Mouse (Mus musculus) 416B (cell line): ENCODE results near the gene Ano6.

Source experiments
- DNase-seq: peaks from one replicate; pipeline ENCODE4 v3.0.0; 2011; ENCODE audit warnings: low read depth

The Ano6 gene

DNA sequence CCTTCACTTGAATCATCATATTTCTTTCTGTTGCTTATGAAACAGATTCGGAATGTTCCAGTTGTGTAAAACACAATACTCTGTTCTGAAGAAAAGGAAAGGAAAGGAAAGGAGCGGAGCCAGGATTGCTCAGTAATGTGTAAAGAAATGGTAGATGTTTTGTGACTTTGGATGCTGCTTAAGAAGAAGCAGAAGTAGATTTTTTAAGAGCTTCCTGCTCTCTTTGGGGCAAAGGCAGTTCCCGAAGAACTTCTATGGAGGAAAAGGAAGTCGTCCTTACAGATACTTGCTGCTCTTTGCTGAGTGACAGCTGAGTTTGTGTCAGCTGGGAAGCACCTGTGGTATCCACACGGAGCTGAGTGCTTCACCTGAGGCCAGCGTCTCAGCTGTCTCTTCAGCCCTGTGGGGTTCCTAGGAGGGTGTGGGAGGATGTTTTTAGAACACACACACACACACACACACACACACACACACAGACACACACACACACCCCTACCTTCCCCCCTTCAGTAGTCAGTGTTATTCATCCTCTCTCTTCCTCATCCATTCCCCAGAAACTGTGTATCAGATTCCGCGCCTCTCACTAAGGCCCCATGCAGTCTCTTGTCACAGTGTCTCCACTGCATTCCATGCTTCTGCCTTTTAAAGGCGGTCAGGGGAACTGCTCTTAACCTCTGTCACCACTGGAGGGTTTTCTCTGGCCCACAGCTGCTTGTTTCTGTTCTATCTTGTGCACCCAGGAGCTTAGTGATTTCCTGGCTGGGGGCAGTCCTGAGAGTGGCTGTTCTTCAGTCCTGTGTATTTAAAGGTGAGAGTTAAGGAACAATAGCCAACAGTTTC is 6.7 kb downstream of the Ano6 start:
- DNase-seq: peak; percentile 37

DNA sequence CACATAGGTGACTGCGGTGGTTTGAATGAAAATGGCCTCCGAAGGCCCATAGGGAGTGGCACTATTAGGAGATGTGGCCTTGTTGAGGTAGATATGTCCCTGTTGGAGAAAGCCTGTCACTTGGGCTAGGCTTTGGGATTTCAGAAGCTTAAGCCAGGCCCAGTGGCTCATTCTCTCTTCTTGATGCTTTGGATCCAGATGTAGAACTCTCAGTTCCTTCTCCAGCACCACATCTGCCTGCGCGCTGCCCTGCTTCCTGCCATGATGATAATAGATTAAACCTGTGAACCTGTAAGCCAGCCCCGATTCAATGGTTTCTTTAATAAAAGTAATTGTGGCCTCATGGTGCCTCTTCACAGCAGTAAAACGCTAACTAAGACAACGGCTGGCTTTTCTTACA is 7.6 kb downstream of the Ano6 start:
- DNase-seq: no peak

DNA sequence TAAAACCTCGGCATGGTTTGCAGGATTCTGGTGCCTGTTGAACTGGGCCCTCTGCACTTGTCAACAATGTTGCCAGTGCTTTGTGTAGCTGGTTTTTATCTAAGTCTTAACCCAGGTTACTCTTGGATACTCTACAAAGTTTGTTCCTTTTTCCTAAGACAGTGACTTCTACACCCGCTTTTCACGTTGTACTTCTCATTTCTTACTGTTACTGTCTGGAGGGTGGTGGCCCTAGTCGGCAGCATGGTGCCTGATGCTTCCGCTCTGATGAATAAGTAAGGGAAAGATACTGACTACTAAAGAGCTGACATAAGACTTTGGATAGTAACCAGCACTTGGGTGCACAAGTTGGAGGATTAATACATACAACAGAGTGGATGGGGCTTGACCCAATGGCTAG is 9.0 kb downstream of the Ano6 start:
- DNase-seq: no peak

DNA sequence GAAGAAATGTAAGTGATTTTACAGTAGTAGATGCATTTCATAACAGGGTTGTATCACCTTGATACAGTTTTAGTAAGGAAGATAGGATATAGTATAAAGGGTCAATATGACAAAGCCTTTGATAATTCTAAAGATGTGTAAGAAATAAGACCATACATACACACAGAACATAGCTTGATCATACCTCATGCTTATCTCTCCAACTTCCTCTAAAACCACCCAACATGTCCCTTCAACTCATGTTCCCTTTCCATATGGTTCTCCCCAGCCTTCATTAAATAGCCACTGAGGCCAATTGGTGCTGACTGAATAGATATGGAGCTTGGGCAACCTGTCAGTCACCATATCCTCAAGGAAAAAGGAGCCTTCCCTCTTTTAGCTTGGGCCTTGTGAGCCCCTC is 9.4 kb downstream of the Ano6 start:
- DNase-seq: no peak

- DNase-seq: no peak
Measured at GRCm38 (mm10) chr15:95801261-95801979, 10.8 kb downstream of the Ano6 start.

DNA sequence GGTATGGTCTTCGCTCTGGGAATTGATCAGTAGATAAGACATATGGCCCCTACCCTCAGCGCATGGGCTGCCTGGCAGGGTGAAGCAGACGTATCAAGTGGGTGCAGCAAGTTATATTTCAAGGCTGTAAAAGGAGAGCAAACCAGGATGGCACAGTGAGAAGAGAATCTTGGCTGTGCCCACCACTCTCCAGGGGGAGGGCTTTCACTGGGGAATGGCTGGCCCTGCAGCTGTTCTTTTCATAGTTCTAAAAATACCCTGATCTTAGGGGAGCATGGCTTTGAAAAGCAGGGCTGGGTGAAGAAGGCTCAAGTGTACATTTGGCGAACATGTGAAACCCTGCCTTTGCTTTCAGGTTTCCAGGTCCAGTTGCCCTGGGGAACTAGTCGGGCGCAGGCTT is 11.5 kb downstream of the Ano6 start:
- DNase-seq: no peak

- peak; percentile 78 for DNase-seq
Measured at GRCm38 (mm10) chr15:95802762-95803161, 12.1 kb downstream of the Ano6 start.

DNA sequence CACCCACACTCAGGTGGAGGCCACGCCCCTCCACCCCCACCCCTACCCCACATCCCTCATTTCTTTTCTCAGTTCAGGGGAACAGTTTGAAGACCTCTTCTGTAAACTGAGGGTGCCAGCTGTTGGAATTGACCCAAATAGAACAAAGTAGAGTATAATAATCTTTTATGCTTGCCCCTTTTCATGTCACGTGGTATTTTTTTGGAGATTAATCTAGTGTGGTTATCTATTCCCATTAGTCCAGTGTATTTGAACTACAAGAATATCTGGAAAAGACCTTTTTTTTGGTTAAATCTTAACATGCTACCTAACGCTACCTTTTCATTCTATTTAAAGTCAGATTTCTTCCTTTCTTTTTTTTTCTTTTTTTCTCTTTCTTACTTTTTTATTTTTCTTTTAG is 12.8 kb downstream of the Ano6 start:
- no peak for DNase-seq

DNA sequence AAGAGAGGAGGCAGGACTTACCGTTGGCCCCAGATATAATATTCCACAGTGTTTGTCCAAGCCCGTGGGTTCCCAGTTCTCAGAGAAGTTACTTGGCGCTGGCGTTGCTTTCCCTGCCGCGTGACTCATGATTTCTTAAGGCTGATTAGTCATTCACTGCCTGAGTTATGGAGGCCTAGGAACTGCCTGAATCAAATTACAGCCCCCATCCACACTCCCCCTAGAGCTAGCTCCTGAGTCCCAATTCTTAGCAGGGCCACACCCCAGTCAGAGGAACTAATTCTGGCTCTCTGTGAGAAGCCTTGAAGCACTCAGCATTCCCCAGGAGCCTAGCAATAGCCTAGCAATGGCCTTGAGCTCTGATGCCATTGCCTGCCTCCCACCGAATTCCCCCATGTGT is 13.6 kb downstream of the Ano6 start:
- DNase-seq: peak; percentile 91

DNA sequence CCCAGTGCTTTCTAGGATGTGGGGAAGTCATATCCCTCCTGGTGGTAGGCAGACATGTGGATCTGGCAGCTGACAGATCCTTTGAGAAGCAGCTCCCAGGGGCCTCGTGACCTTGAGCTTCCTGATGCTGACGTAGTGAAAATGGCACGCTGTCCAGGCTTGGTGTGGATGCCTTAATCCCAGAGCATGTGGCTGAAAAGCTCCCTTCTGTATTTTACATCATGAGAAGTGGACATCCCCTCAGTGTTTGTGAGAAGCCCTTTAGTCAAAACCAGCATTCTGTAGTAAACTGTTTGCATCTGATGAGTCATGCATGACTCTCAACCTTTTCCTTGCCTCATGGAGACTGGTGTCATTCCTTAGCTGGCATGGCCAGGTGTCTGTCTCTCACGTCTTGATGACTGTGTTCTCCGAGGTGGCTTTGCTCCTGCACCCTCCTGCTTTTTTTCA is 14.4 kb downstream of the Ano6 start:
- DNase-seq: peak; percentile 73

GRCm38 (mm10) chr15:95807908-95808307 is 17.3 kb downstream of the Ano6 start:
- peak; percentile 37 for DNase-seq

DNA sequence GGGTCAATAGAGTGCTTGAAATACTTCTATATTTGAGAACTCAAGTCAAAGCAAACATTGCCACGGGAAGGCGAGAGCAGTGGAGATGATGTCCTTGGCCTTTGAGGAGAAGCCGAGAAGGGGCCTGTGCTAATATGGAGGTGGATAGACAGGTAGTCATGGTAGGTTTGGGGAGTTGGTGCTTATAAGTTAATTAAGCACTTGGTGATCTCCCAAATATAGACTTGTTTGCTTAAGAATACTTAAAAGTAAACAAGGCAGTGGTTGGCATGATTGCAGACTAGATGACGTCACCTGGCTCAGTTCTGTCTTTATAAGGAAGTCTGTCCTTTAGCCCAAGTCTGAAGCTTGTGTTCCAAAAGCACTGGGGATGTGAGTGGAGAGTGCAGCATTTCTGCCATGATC is 19.7 kb downstream of the Ano6 start:
- no peak for DNase-seq

- DNase-seq: no peak
Measured at GRCm38 (mm10) chr15:95812821-95813571, 22.4 kb downstream of the Ano6 start.

GRCm38 (mm10) chr15:95817501-95817900 is 26.9 kb downstream of the Ano6 start:
- DNase-seq: no peak

GRCm38 (mm10) chr15:95819249-95820035 is 28.8 kb downstream of the Ano6 start:
- DNase-seq: no peak

DNA sequence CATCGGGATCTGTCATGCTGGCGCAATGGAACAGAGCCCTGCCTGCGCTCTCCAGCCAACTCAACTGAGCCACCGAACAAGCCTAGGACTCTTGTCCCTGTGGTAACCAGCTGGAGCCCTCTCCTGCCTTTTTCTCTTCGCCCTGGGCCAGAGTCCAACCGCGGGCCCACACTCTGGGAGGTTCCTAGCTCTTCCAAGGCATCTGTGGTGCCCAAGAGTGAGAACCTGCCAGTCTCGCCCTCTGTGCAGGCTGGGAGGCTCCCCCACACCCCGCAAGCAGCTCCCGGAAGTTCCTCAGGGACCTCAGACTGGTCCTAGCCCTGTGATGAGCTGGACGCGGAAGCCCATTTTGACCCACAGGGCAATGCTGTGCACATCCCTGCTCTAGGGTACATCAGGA is 29.5 kb downstream of the Ano6 start:
- DNase-seq: no peak

DNA sequence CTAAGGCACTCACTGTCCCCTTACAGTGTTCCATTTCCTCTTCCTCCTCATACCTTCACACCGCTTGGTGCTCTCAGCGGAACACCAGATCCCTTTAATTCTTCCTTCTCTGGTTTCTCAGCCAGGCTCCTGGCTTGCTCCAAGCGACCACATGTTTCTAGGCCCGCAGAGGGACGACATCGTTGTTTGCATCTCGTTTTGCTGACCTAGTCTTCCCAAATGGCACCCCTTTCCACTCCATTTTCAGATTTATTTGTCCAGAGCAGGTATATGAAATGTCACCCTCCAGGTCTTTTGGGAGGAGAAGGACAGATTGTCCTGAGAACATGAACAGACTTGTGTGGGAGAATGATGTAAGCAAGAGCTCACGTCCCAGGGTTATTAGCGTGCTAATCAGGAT is 30.0 kb downstream of the Ano6 start:
- no peak for DNase-seq

DNA sequence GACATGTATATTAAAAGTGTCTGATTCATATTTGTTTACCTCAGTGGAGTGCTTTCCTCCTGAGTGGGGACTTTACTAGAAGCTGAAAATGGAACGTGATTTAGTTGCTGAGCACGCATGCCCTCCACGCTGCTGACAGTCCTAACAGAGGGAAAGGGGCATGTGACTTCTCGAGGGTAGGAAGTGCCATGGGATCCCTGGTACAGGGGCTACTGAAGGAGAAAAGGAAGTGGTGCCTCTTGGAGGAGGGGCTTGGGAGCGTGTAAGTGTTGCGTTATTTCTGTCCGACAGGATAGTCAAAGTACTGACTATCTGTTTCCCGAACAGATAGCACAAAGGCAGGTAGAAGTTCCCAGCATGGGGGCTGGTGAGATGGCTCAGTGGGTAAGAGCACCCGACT is 31.5 kb downstream of the Ano6 start:
- no peak for DNase-seq

DNA sequence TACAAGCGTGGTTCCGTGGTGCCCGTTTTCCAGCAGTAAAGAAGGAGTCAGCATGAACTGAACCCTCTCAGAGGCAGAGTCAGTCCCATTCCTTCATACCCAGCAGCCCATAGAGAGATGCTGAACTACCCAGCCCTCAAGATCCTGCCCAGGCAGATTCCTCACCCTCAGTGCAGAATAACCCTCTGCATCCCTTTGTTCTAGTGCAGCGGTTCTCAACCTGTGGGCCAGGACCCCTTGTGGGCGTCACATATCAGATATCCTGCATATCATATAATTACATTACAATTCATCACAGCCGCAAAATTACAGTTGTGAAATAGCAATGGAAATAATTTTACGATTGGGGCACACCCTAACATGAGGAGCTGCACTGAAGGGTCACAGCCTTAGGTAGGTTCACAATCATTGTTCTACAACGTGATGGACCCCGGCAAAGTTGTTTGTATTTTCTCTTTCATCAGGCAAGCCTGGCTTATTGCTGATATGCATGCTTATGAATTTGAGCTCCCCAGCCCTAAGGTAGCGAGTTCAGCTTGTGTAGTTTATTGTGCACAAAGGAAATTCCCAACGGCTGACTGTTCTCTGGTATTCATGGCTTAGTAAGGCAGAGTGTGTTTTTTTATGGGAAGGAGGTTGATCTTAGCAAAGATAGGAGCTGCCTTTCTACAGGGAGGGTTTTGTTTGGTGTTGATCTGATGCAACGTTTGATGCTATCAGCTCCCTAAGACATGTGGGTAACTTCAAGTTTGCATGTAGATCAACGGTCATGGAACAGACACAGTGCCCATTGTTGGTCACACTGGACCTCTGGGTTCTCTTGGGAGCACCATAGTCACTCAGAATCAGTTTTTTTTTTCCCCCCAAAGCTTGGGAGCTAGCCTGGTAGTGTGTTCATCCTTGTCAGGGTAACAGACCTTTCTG is 33.0 kb downstream of the Ano6 start:
- DNase-seq: peak; percentile 62

DNA sequence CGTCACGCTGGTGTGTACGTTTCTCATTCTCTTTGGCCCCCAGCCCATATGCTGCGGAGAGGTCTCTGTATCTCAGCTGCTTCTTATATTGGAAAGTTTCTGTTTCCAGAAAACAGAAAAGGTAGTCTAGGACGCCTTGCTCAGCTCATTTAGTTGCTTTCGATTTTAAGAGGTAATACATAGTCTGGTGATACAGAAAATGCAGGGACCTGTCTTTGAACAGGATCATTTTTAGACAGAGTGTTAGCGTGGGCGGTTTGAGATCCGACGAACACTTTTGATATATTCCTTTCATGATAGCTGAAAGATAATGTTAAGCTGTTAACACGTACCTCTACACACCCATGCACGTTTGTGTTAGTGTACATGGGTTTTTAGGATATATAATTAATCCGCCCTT is 35.9 kb downstream of the Ano6 start:
- DNase-seq: no peak

DNA sequence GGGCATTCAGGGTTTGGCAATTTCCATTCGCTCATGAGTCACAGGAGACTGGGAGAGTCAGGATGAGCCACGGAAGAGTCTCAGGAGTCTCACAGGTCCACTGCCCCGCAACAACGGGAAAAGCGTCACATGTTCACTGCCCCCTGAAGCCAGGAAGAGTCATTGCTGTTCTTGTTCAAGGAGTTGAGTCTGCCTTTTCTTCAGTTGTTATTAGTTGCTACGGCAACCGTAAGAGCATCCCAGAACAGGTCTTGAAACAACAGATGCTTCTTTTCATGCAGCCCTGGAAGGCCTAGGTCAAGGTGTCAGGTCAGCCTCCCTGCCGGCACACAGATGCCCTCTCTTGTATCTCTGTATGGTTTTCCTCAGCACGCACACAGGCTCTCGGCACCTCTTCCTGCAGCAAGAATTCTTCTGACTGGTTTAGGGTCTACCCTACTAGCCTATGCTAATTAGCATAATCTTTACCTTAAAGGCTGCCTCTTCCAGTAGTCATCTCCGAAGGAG is 36.9 kb downstream of the Ano6 start:
- DNase-seq: no peak
